10 mouse cellular contexts compared by ENCODE assay signal in genomic region chr1:38988357-38988756, GRCm38 (mm10). TPM values are rescaled to one million over a fixed set of nuclear protein-coding genes. Genes with fewer than 3 reads are reported as not detected.
DNase-seq lines count a peak whose midpoint lies in the region; ATAC-seq and TF ChIP-seq lines count a peak whose summit lies in the region.
"Had no signal": no experiment of that assay in that cellular context is flagged by ENCODE, and none has a peak within 500 bp of the region (broad histone marks: within the 10 kb centered on the region; RNA-seq: fewer than 3 reads in every experiment).

No protein-coding gene starts in this region.

- peak overlapping the region; percentile 70 for H3K9ac ChIP-seq in kidney, postnatal 0 days (ENCODE audit: low read depth, low read length)
- peak overlapping the region; percentile 83 for H3K9ac ChIP-seq in intestine, embryonic 16.5 days (ENCODE audit: low read depth, low read length)
- H3K9ac ChIP-seq in neural tube, embryonic 12.5 days = peak overlapping the region; percentile 65

- 20% methylated on average over 7 of the region's 7 CpGs for WGBS in kidney, postnatal 0 days
- WGBS in embryonic facial prominence, embryonic 10.5 days = 35% methylated on average over 7 of the region's 7 CpGs
- 14% methylated on average over 7 of the region's 7 CpGs for WGBS in intestine, embryonic 16.5 days
- 38% methylated on average over 7 of the region's 7 CpGs for WGBS in neural tube, embryonic 12.5 days

- DNase-seq in kidney, postnatal 0 days (ENCODE audit: low spot score) = peak; percentile 25
- no peak for DNase-seq in kidney, postnatal 4 days
- DNase-seq in embryonic facial prominence, embryonic 10.5 days (ENCODE audit: low spot score) = no peak
- no peak for DNase-seq in frontal cortex, postnatal 25 days (ENCODE audit: low spot score in 2 of 2)
- DNase-seq in urinary bladder, adult 2 months (ENCODE audit: low spot score) = no peak
- no peak for DNase-seq in kidney, postnatal 25 days
- DNase-seq: kidney, adult 8-10 months had no signal

- peak overlapping the region; percentile 68 for H3K4me3 ChIP-seq in kidney, postnatal 0 days (replicated peaks; ENCODE audit: low read depth, low read length)
- peak overlapping the region; percentile 70 for H3K4me3 ChIP-seq in embryonic facial prominence, embryonic 10.5 days
- peak overlapping the region; percentile 89 for H3K4me3 ChIP-seq in intestine, embryonic 16.5 days (ENCODE audit: low read length)
- peak overlapping the region; percentile 58 for H3K4me3 ChIP-seq in neural tube, embryonic 12.5 days

- 0 out of 2 replicates have a peak, but pooled peaks cover 14% of the 10 kb centered on the region for H3K36me3 ChIP-seq in kidney, postnatal 0 days (ENCODE audit: insufficient read depth, low read length)
- peaks cover 28% of the 10 kb centered on the region for H3K36me3 ChIP-seq in embryonic facial prominence, embryonic 10.5 days (replicated peaks)
- no peaks in the 10 kb centered on the region; the same call in 1 of the 2 replicates for H3K36me3 ChIP-seq in intestine, embryonic 16.5 days (ENCODE audit: control insufficient read depth, insufficient read depth, low read length)
- H3K36me3 ChIP-seq in neural tube, embryonic 12.5 days = peaks cover 20% of the 10 kb centered on the region

- peak overlapping the region; percentile 90; the same call in 1 of the 2 replicates for H3K27ac ChIP-seq in kidney, postnatal 0 days
- peak overlapping the region; percentile 86 for H3K27ac ChIP-seq in embryonic facial prominence, embryonic 10.5 days (replicated peaks)
- peak overlapping the region; percentile 70 for H3K27ac ChIP-seq in intestine, embryonic 16.5 days (ENCODE audit: low read length)
- no peak overlapping the region for H3K27ac ChIP-seq in neural tube, embryonic 12.5 days

- no peaks in the 10 kb centered on the region for H3K9me3 ChIP-seq in kidney, postnatal 0 days (replicated peaks; ENCODE audit: low read length)
- no peaks in the 10 kb centered on the region for H3K9me3 ChIP-seq in embryonic facial prominence, embryonic 10.5 days
- H3K9me3 ChIP-seq in intestine, embryonic 16.5 days (ENCODE audit: control insufficient read depth, low read length) = no peaks in the 10 kb centered on the region
- no peaks in the 10 kb centered on the region for H3K9me3 ChIP-seq in neural tube, embryonic 12.5 days

- ATAC-seq in kidney, postnatal 0 days (replicated peaks; ENCODE audit: low FRiP score, low read depth) = no peak
- ATAC-seq in intestine, embryonic 16.5 days = 0 out of 2 replicates have a peak, but pooled peaks have one; percentile 6
- ATAC-seq in neural tube, embryonic 12.5 days (ENCODE audit: low FRiP score, low read depth) = no peak

- no peaks in the 10 kb centered on the region for H3K27me3 ChIP-seq in kidney, postnatal 0 days (ENCODE audit: insufficient read depth, low read length)
- H3K27me3 ChIP-seq in embryonic facial prominence, embryonic 10.5 days (replicated peaks; ENCODE audit: low read depth, poor library complexity, severe bottlenecking) = no peaks in the 10 kb centered on the region
- no peaks in the 10 kb centered on the region for H3K27me3 ChIP-seq in intestine, embryonic 16.5 days (replicated peaks; ENCODE audit: control insufficient read depth, insufficient read depth, low read length)
- H3K27me3 ChIP-seq in neural tube, embryonic 12.5 days (replicated peaks) = no peaks in the 10 kb centered on the region

- no peak for TF ChIP-seq CTCF in kidney, postnatal 0 days (IDR thresholded peaks at IDR 0.05; ENCODE audit: low read depth)

- 0 out of 2 replicates have a peak, but pooled peaks cover 2% of the 10 kb centered on the region for H3K4me1 ChIP-seq in kidney, postnatal 0 days (replicated peaks; ENCODE audit: insufficient read depth, low read length)
- peaks cover 16% of the 10 kb centered on the region for H3K4me1 ChIP-seq in embryonic facial prominence, embryonic 10.5 days
- H3K4me1 ChIP-seq in intestine, embryonic 16.5 days (ENCODE audit: control insufficient read depth, insufficient read depth, low read length) = peaks cover 9% of the 10 kb centered on the region
- peaks cover 12% of the 10 kb centered on the region for H3K4me1 ChIP-seq in neural tube, embryonic 12.5 days

- H3K4me2 ChIP-seq in kidney, postnatal 0 days (ENCODE audit: low read length) = peak overlapping the region; percentile 76
- H3K4me2 ChIP-seq in intestine, embryonic 16.5 days (ENCODE audit: low read depth, low read length) = peak overlapping the region; percentile 82
- H3K4me2 ChIP-seq in neural tube, embryonic 12.5 days (replicated peaks) = peak overlapping the region; percentile 75

RNA-seq across cellular contexts. Expression of gene Pdcl3, which starts 2.9 kb away (rescaled TPM):
- polyA plus RNA-seq in kidney, postnatal 0 days (2015; fragmentation: Nextera tagmentation; extraction: Ambion mirVana) = 189 and 198 TPM in 2 replicates
- 153 and 165 TPM in 2 replicates for polyA plus RNA-seq in embryonic facial prominence, embryonic 10.5 days (2016; fragmentation: Nextera tagmentation; extraction: Ambion mirVana)
- polyA plus RNA-seq in intestine, embryonic 16.5 days (2015; fragmentation: Nextera tagmentation; extraction: Ambion mirVana) = 147 and 155 TPM in 2 replicates
- 170 and 175 TPM in 2 replicates for polyA plus RNA-seq in neural tube, embryonic 12.5 days (2016; fragmentation: Nextera tagmentation; extraction: Ambion mirVana)
- 252 and 254 TPM in 2 replicates for polyA plus RNA-seq in urinary bladder, adult 2 months (2012; rRNA removed)

RNA-seq across cellular contexts. Expression of gene Nms, which starts 49.4 kb away (rescaled TPM):
- polyA plus RNA-seq in kidney, postnatal 0 days (2015; fragmentation: Nextera tagmentation; extraction: Ambion mirVana) = not detected in 2 replicates
- 0.15 TPM in 1 of 2 replicates, not detected in the other for polyA plus RNA-seq in embryonic facial prominence, embryonic 10.5 days (2016; fragmentation: Nextera tagmentation; extraction: Ambion mirVana)
- not detected in 2 replicates for polyA plus RNA-seq in intestine, embryonic 16.5 days (2015; fragmentation: Nextera tagmentation; extraction: Ambion mirVana)
- polyA plus RNA-seq in neural tube, embryonic 12.5 days (2016; fragmentation: Nextera tagmentation; extraction: Ambion mirVana) = 5.3 and 5.9 TPM in 2 replicates
- polyA plus RNA-seq in urinary bladder, adult 2 months (2012; rRNA removed) = not detected in 2 replicates
- polyA plus RNA-seq: activated CD4-positive, CD25-positive, alpha-beta regulatory T cell, adult 4 months had no signal
